Mouse (Mus musculus) spleen, postnatal 36 days (tissue): Measurements from ENCODE around the gene Spty2d1.
A peak's percentile ranks its signal among the peaks of the same experiment; 100 is the strongest.
"Not testable (repeated sequence)": the region's sequence is repeated elsewhere in the genome, so short reads cannot be mapped to it uniquely, and the experiment has no call there.

ENCODE experiments used
- DNase-seq, 2 experiments: peaks; one replicate each; pipeline ENCODE4 v3.0.0; 2022; ENCODE audit warnings: low spot score in 2 of 2, mixed read lengths in 1 of 2

The Spty2d1 gene

GRCm38 (mm10) chr7:47008168-47008993, at the start of gene Spty2d1:
TSS of gene Spty2d1 (minus strand) at chr7:47008411.
- DNase-seq = peak; percentile 98 to 99

- no peak for DNase-seq
These were observed 48.1 kb upstream of the Spty2d1 start for GRCm38 (mm10) chr7:47056273-47056672.

- peak; percentile 31 to 44 for DNase-seq
These were observed 47.5 kb upstream of the Spty2d1 start for GRCm38 (mm10) chr7:47055744-47056143.

- no peak for DNase-seq
These were observed 46.5 kb upstream of the Spty2d1 start for GRCm38 (mm10) chr7:47054666-47055065.

- DNase-seq = no peak
These were observed 45.1 kb upstream of the Spty2d1 start for GRCm38 (mm10) chr7:47053287-47053686.

GRCm38 (mm10) chr7:47052276-47052675, 44.1 kb upstream of the Spty2d1 start:
- DNase-seq = no peak

GRCm38 (mm10) chr7:47051404-47052151, 43.4 kb upstream of the Spty2d1 start:
- DNase-seq = peak; percentile 78 to 81

- DNase-seq = peak; percentile 78 to 79
These were observed 42.6 kb upstream of the Spty2d1 start for GRCm38 (mm10) chr7:47050766-47051165.

GRCm38 (mm10) chr7:47050366-47050765, 42.2 kb upstream of the Spty2d1 start, which contains the start of gene Tmem86a:
TSS of gene Tmem86a (plus strand) at chr7:47050601.
- peak; percentile 95 for DNase-seq

- no peak for DNase-seq
These were observed 34.7 kb upstream of the Spty2d1 start for GRCm38 (mm10) chr7:47042823-47043490.

- no peak for DNase-seq
These were observed 33.9 kb upstream of the Spty2d1 start for GRCm38 (mm10) chr7:47042121-47042520.

- no peak for DNase-seq
These were observed 33.5 kb upstream of the Spty2d1 start for GRCm38 (mm10) chr7:47041706-47042105.

- DNase-seq = no peak
These were observed 27.2 kb upstream of the Spty2d1 start for GRCm38 (mm10) chr7:47035426-47035825.

GRCm38 (mm10) chr7:47034785-47035384, 26.7 kb upstream of the Spty2d1 start:
- DNase-seq = no peak

GRCm38 (mm10) chr7:47031371-47031770, 23.2 kb upstream of the Spty2d1 start:
- no peak for DNase-seq

- no peak for DNase-seq
These were observed 22.4 kb upstream of the Spty2d1 start for GRCm38 (mm10) chr7:47030517-47031193.

- DNase-seq = no peak
These were observed 19.3 kb upstream of the Spty2d1 start for GRCm38 (mm10) chr7:47027520-47027919.

- DNase-seq = not testable (repeated sequence)
These were observed 18.7 kb upstream of the Spty2d1 start for GRCm38 (mm10) chr7:47026899-47027298.

GRCm38 (mm10) chr7:47025429-47025828, 17.2 kb upstream of the Spty2d1 start:
- no peak for DNase-seq

- no peak for DNase-seq
These were observed 16.2 kb upstream of the Spty2d1 start for GRCm38 (mm10) chr7:47024454-47024853.

- DNase-seq = peak; percentile 73 to 82
These were observed 15.3 kb upstream of the Spty2d1 start for GRCm38 (mm10) chr7:47023530-47023929.
